Mouse (Mus musculus) stomach, embryonic 15.5 days (tissue): ENCODE measurements at regions not wholly inside any gene's neighbourhood (a gene's known extent, or its start where the extent isn't known, plus 50 kb on each side); places are given as distances from the start of the nearest gene placed in this dataset.
A peak's percentile ranks its signal among the peaks of the same experiment; 100 is the strongest.

Source experiments
- ATAC-seq: fragments of 200-750 bp; cut with Nextera tagmentation; 2 replicates; pipeline ENCODE4 v1.8.0; 2017; ENCODE audit warnings: low read depth, moderate number of reproducible peaks, moderate TSS enrichment; ENCODE audit not compliant: insufficient read depth, low FRiP score
- H3K27ac ChIP-seq: fragments of 300-500 bp; sonication (generic); 2 replicates; pipeline ENCODE4 v1.5.1; 2015; ENCODE audit warnings: mild to moderate bottlenecking, inconsistent platforms
- H3K27me3 ChIP-seq: fragments of 300-500 bp; sonication (generic); replicated peaks from 2 replicates; pipeline ENCODE4 v1.6.1; 2015; ENCODE audit warnings: inconsistent platforms
- H3K36me3 ChIP-seq: fragments of 300-500 bp; sonication (generic); 2 replicates; pipeline ENCODE4 v1.6.1; 2015; ENCODE audit warnings: inconsistent platforms
- H3K4me1 ChIP-seq: fragments of 300-500 bp; sonication (generic); 2 replicates; pipeline ENCODE4 v1.6.1; 2015; ENCODE audit warnings: inconsistent platforms
- H3K4me2 ChIP-seq: fragments of 300-500 bp; sonication (generic); 2 replicates; pipeline ENCODE4 v1.6.1; 2015; ENCODE audit warnings: mild to moderate bottlenecking, inconsistent platforms
- H3K4me3 ChIP-seq: fragments of 300-500 bp; sonication (generic); replicated peaks from 2 replicates; pipeline ENCODE4 v1.5.1; 2015; ENCODE audit warnings: inconsistent platforms
- H3K9ac ChIP-seq: fragments of 300-500 bp; sonication (generic); 2 replicates; pipeline ENCODE4 v1.6.1; 2015; ENCODE audit warnings: inconsistent platforms
- H3K9me3 ChIP-seq: fragments of 300-500 bp; sonication (generic); 2 replicates; pipeline ENCODE4 v1.6.1; 2016; ENCODE audit warnings: inconsistent platforms
- WGBS: fragments of 180-500 bp; shearing (Covaris S2); methylation state at CpG from one replicate; pipeline ENCODE4 v1.1.7; 2015; 5-methylcytosine and 5-hydroxymethylcytosine counted together

DNA sequence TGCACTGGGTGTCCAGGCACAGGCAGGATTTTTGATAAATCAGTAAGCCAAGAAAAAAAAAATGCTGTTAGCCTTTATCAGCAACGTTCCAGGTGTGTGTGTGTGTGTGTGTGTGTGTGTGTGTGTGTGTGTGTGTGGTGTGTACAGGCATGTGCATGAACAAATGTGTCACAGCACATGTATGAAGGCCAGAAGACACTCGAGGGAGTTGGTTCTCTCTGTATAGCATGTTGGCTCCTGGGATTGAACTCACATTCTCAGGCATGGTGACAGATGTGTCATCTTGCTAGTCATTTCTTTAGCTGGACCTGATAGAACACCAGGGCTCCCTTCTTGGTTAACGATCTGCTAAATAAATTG lies 74.8 kb upstream of the Caprin1 start:
- whole genome bisulfite sequencing = 70% methylated on average over 3 of the region's 3 CpGs
- peaks cover 2% of the 10 kb centered on the region; the same call in 1 of the 2 replicates for H3K4me1 ChIP-seq
- no peak for ATAC-seq

DNA sequence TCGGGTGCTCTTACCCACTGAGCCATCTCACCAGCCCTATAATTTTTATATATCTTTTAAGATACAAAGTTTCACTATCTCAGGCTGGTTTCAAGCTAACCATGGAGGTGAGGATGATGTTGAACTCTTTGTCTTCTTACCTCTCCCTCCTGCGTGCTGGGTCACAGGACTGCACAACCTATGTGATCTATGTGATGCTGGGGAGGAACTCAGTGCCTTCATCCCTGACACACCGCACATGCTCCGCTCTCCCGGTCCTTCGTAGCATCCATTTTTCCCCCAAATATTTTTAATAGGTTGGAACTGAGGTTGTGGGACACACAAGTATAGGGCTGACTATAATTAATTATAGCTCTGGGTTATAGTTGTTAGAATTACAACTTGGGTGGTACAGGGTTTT lies 75.9 kb upstream of the Caprin1 start:
- Histone ChIP-seq H3K4me2 (no peak overlapping the region), H3K4me1 (peaks cover 2% of the 10 kb centered on the region; the same call in 1 of the 2 replicates), H3K9ac (no peak overlapping the region), H3K36me3 (no peaks in the 10 kb centered on the region), H3K27ac (no peak overlapping the region), H3K4me3 (no peak overlapping the region), H3K27me3 (no peaks in the 10 kb centered on the region), H3K9me3 (no peaks in the 10 kb centered on the region)
- no peak for ATAC-seq
- 83% methylated on average over 6 of the region's 6 CpGs for WGBS

More for the DNA sequence above, 74.8 kb upstream of the Caprin1 start:
- Histone ChIP-seq H3K36me3 (no peaks in the 10 kb centered on the region), H3K9me3 (no peaks in the 10 kb centered on the region), H3K9ac (no peak overlapping the region), H3K4me3 (no peak overlapping the region), H3K27me3 (no peaks in the 10 kb centered on the region), H3K27ac (no peak overlapping the region), H3K4me2 (no peak overlapping the region)

DNA sequence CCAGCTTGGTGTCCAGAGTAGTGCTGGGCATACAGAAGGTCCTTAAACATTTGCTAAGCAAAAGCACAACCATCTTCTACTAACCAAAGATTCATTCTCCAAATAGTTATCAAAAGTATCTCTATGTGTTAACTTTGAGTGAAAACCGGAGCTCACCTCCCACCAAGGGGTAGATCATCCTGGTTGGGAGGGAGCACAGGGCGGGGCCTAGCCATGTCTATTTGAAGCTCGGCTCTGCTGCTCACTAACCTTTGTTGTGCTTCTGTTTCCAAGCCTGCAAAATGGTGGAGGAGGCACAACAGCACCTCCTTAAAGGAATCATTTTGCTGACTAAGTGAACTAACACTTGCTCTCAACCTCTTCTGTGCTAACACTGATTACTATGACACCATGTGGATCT lies 77.0 kb upstream of the Caprin1 start:
- Histone ChIP-seq H3K4me3 (no peak overlapping the region), H3K9ac (no peak overlapping the region), H3K36me3 (no peaks in the 10 kb centered on the region), H3K9me3 (no peaks in the 10 kb centered on the region), H3K4me1 (peaks cover 2% of the 10 kb centered on the region; the same call in 1 of the 2 replicates), H3K4me2 (no peak overlapping the region), H3K27me3 (no peaks in the 10 kb centered on the region), H3K27ac (no peak overlapping the region)
- 61% methylated on average over 3 of the region's 3 CpGs for WGBS
- no peak for ATAC-seq

DNA sequence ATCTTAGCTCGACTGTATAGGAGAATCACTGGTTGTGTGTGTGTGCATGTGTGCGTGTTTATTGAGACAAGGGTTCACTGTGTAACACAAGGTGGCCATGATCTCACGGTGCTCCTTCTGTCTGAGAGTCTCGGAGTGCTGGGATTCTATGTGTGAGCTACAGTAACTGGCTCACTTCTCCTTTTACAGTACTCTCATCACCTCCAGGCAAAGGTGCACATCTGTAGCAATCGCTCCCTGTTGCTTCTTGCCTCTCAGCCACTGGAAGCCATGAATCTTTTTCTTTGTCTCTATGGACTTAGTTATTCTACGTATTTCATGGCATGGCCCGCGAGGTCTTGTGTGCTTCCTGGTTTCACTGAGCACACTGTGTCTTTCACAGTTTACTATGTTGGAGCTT lies 78.3 kb upstream of the Caprin1 start:
- no peak overlapping the region for H3K27ac ChIP-seq
- H3K27me3 ChIP-seq = no peaks in the 10 kb centered on the region
- H3K4me1 ChIP-seq = peaks cover 2% of the 10 kb centered on the region; the same call in 1 of the 2 replicates
- H3K4me3 ChIP-seq = no peak overlapping the region
- ATAC-seq = no peak
- 85% methylated on average over 8 of the region's 8 CpGs for WGBS
- no peaks in the 10 kb centered on the region for H3K9me3 ChIP-seq
- no peak overlapping the region for H3K4me2 ChIP-seq
- no peak overlapping the region for H3K9ac ChIP-seq
- no peaks in the 10 kb centered on the region for H3K36me3 ChIP-seq

GRCm38 (mm10) chr2:103876236-103876635 lies 78.8 kb upstream of the Caprin1 start:
- 78% methylated on average over 2 of the region's 2 CpGs for WGBS
- ATAC-seq = no peak

GRCm38 (mm10) chr2:103881026-103881763 lies 76.6 kb upstream of the Lmo2 start:
- no peaks in the 10 kb centered on the region for H3K9me3 ChIP-seq
- 32% methylated on average over 10 of the region's 10 CpGs for WGBS
- H3K4me2 ChIP-seq = no peak overlapping the region
- no peak overlapping the region for H3K9ac ChIP-seq
- ATAC-seq = peak; percentile 50; the same call in 1 of the 2 replicates
- H3K4me1 ChIP-seq = peaks cover 3% of the 10 kb centered on the region; the same call in 1 of the 2 replicates
- H3K27ac ChIP-seq = no peak overlapping the region
- H3K27me3 ChIP-seq = no peaks in the 10 kb centered on the region
- no peaks in the 10 kb centered on the region for H3K36me3 ChIP-seq
- no peak overlapping the region for H3K4me3 ChIP-seq

More at GRCm38 (mm10) chr2:103876236-103876635, 78.8 kb upstream of the Caprin1 start:
- no peak overlapping the region for H3K4me2 ChIP-seq
- no peaks in the 10 kb centered on the region for H3K9me3 ChIP-seq
- H3K36me3 ChIP-seq = no peaks in the 10 kb centered on the region
- H3K4me3 ChIP-seq = no peak overlapping the region
- no peak overlapping the region for H3K27ac ChIP-seq
- peaks cover 5% of the 10 kb centered on the region; the same call in 1 of the 2 replicates for H3K4me1 ChIP-seq
- H3K9ac ChIP-seq = no peak overlapping the region
- no peaks in the 10 kb centered on the region for H3K27me3 ChIP-seq

DNA sequence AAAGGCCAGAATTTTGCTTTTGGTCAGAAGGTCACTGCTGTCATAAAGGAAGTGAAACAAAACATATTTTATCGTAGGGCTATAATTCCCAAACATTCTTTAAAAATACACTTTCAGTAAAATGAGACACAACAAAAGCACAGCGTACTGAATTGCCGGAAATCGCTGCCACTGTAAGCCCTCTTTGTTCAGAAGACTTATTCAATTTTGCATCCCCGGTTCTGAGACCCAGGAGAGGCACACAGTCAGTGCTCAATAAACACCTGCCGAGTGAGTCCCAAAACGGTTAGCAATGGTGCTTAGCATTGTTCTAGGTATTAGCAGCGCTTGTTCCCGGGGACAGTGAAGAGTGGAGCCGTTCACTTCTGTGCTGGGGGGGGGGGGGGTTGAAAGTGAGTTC lies 72.9 kb upstream of the Lmo2 start:
- Histone ChIP-seq H3K27ac (no peak overlapping the region), H3K4me3 (no peak overlapping the region), H3K4me2 (no peak overlapping the region), H3K4me1 (peaks cover 3% of the 10 kb centered on the region; the same call in 1 of the 2 replicates), H3K27me3 (no peaks in the 10 kb centered on the region), H3K9ac (no peak overlapping the region), H3K9me3 (no peaks in the 10 kb centered on the region), H3K36me3 (no peaks in the 10 kb centered on the region)
- WGBS = 38% methylated on average over 10 of the region's 10 CpGs
- no peak for ATAC-seq

DNA sequence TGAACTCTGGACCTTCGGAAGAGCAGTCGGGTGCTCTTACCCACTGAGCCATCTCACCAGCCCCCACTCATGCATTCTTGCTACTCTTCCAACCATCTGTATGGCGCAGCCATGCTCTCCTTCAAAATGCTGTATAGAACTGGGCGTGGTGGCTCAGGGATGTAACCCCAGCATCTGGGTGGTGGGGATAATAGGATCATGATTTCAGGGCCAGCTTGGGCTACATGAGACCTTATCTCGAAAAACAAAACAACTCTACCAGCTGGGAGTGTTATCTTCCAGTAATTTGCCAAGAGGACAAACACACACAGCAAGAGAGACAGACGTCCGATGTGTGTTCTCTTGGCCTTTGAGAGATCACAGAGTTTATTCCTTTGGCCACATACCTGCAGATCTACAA lies 69.8 kb upstream of the Lmo2 start:
- Histone ChIP-seq H3K36me3 (no peaks in the 10 kb centered on the region), H3K27ac (no peak overlapping the region), H3K4me1 (no peaks in the 10 kb centered on the region), H3K9me3 (no peaks in the 10 kb centered on the region), H3K4me3 (no peak overlapping the region), H3K4me2 (no peak overlapping the region), H3K9ac (no peak overlapping the region), H3K27me3 (no peaks in the 10 kb centered on the region)
- peak; percentile 70; the same call in 1 of the 2 replicates for ATAC-seq
- WGBS = 85% methylated on average over 7 of the region's 7 CpGs

GRCm38 (mm10) chr2:103891240-103891767 lies 66.5 kb upstream of the Lmo2 start:
- no peaks in the 10 kb centered on the region for H3K9me3 ChIP-seq
- H3K9ac ChIP-seq = no peak overlapping the region
- no peaks in the 10 kb centered on the region for H3K27me3 ChIP-seq
- H3K4me2 ChIP-seq = no peak overlapping the region
- H3K36me3 ChIP-seq = no peaks in the 10 kb centered on the region
- no peak overlapping the region for H3K27ac ChIP-seq
- peaks cover 8% of the 10 kb centered on the region; the same call in 1 of the 2 replicates for H3K4me1 ChIP-seq
- H3K4me3 ChIP-seq = no peak overlapping the region
- 13% methylated on average over 9 of the region's 9 CpGs for WGBS
- no peak for ATAC-seq

GRCm38 (mm10) chr2:103893159-103893740 lies 64.5 kb upstream of the Lmo2 start:
- Histone ChIP-seq H3K27me3 (no peaks in the 10 kb centered on the region), H3K4me2 (no peak overlapping the region), H3K36me3 (no peaks in the 10 kb centered on the region), H3K4me3 (no peak overlapping the region), H3K9ac (no peak overlapping the region), H3K27ac (no peak overlapping the region), H3K4me1 (peaks cover 11% of the 10 kb centered on the region; the same call in 1 of the 2 replicates), H3K9me3 (no peaks in the 10 kb centered on the region)
- no peak for ATAC-seq
- WGBS = 93% methylated on average over 2 of the region's 2 CpGs

GRCm38 (mm10) chr2:103893805-103894204 lies 64.0 kb upstream of the Lmo2 start:
- no peak overlapping the region for H3K27ac ChIP-seq
- no peaks in the 10 kb centered on the region for H3K27me3 ChIP-seq
- 42% methylated on average over 2 of the region's 2 CpGs for WGBS
- no peak overlapping the region for H3K9ac ChIP-seq
- H3K4me2 ChIP-seq = no peak overlapping the region
- H3K4me1 ChIP-seq = peaks cover 11% of the 10 kb centered on the region; the same call in 1 of the 2 replicates
- peak; percentile 95 for ATAC-seq
- H3K9me3 ChIP-seq = no peaks in the 10 kb centered on the region
- no peak overlapping the region for H3K4me3 ChIP-seq
- no peaks in the 10 kb centered on the region for H3K36me3 ChIP-seq

DNA sequence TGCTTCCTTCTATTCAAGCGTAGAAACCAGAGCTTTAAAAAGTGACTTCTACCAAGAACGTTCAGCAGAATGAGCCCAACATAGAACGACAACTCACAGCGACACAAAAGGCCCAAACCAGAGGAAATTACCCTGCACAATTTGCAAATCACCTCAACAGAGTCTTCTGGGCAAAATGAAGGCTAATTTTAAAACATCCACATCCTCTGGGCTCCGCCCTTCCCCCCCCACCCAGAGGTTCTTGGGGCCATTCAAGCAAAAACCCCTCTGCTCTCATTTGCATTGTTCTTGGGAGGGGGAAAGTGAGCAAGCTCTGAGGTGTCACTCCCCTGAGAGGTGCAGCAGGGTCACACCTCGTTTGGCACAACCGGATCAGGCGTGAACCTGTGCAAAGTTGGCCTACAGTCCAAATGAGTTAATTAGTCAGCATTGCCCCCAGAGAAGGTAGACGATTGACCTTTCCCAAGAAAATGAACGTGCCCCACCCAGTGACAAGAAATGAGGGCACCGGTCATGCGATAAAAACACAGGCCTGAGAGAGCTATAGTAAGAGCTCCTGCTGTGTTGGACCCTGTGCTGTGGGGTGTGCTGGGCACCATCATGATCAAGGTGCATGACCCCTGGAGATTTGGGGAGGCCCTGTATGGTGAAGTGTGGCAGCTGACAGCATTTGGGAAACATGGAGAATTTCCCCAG lies 62.7 kb upstream of the Lmo2 start:
- Histone ChIP-seq H3K27me3 (no peaks in the 10 kb centered on the region), H3K27ac (0 out of 2 replicates have a peak overlapping the region, but pooled peaks have one; percentile 12), H3K9me3 (no peaks in the 10 kb centered on the region), H3K9ac (no peak overlapping the region), H3K36me3 (no peaks in the 10 kb centered on the region), H3K4me2 (no peak overlapping the region), H3K4me3 (no peak overlapping the region), H3K4me1 (peaks cover 11% of the 10 kb centered on the region; the same call in 1 of the 2 replicates)
- WGBS = 62% methylated on average over 12 of the region's 12 CpGs
- no peak for ATAC-seq
